Mouse (Mus musculus): ENCODE data around the gene Eci2. TPM values are rescaled to one million over a fixed set of nuclear protein-coding genes. Genes with fewer than 3 reads are reported as not detected.

The Eci2 gene
- 134 and 140 TPM in 2 replicates for polyA plus RNA-seq (2016; fragmentation: Nextera tagmentation; extraction: Ambion mirVana)

- no peak within 1 kb of the TSS; the same call in 1 of the 2 replicates for H3K4me3 ChIP-seq (replicated peaks)
- H3K4me1 ChIP-seq (replicated peaks), result no peaks in the 10 kb centered on the region
- no peak within 1 kb of the TSS for H3K9ac ChIP-seq (replicated peaks)
- no peaks in the 10 kb centered on the region for H3K27me3 ChIP-seq
- H3K9me3 ChIP-seq, result no peaks in the 10 kb centered on the region
- H3K27ac ChIP-seq, result no peak within 1 kb of the TSS
- WGBS, result 4% methylated on average over 6 of the region's 6 CpGs
- no peaks in the 10 kb centered on the region for H3K36me3 ChIP-seq
- ATAC-seq (ENCODE audit: insufficient number of reproducible peaks, insufficient read depth, low FRiP score, low TSS enrichment, low read depth), result no peak
- peak within 1 kb of the TSS; percentile 33; the same call in 1 of the 2 replicates for H3K4me2 ChIP-seq
Measured at GRCm38 (mm10) chr13:35026879-35027278, at the start of gene Eci2. Gene Eci2, minus strand, starts transcription at chr13:35027096.

DNA sequence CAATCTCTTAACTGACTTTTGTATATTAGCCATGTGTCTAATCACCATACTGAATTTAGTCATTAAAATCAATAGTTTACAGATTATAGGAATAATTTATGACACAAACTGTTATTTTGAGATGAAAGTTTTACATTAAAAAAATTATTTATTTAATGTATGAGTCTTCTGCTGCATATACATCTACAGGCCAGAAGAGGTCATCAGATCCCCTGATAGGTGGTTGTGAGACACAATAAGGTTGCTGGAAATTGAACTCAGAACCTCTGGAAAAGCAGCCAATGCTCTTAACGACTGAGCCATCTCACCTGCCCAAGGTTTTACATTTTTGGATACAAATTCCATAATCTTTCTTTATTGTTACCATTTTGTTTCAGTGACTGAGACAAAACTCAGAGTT is 48.0 kb upstream of the Eci2 start:
- Histone ChIP-seq H3K27me3 (no peaks in the 10 kb centered on the region), H3K36me3 (no peaks in the 10 kb centered on the region), H3K4me3 (replicated peaks) (no peak overlapping the region), H3K9me3 (no peaks in the 10 kb centered on the region), H3K4me2 (no peak overlapping the region), H3K4me1 (replicated peaks) (peaks cover 4% of the 10 kb centered on the region; the same call in 1 of the 2 replicates), H3K27ac (no peak overlapping the region), H3K9ac (replicated peaks) (no peak overlapping the region)
- 50% methylated on average over 1 of the region's 1 CpGs for WGBS
- no peak for ATAC-seq (ENCODE audit: insufficient number of reproducible peaks, insufficient read depth, low FRiP score, low TSS enrichment, low read depth)

DNA sequence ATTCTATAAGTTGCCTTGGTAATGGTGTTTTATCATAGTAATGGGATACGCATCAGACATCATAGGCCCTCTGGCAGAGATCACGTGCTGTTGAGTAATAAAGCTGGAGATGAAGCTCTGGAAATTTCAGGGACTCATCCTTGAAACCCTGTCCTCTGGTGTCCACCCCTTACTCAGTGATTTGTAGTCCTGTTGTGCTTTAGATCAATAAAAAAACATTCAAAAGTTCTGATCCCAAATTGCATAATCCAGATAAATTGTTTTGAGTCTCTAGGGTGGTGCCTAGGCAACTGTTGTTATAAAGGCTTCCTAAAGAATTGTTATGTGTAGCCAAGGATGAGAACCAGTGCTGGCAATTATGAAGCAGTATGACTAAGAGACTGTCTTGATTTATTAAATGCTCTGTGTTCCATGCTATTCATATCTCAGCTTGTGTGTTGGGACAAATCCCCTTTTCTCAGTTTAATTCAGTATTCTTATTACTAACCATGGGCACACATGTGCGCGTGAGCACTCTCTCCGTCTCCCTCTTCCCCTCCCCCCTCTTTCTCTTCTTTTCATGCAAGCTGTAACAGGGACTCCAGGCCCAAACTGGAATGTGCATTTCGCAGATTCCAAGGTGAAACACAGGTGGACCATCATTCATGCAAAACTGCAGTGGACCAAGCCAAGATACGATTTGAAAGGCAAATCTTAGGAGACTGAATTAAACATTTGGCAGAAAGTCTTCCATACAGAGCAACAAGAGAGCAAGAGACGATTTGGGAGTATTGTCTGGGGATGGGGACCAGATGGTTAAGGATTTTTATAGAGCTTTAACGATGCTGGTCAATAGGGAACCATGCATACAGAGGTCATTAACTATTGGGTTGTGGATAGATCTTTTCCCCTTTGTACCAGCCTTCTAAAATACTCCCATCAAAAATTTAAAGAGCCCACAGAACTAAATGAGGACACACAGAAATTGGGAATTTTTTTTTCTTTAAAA is 43.9 kb upstream of the Eci2 start:
- no peak overlapping the region for H3K27ac ChIP-seq
- no peak overlapping the region for H3K4me3 ChIP-seq (replicated peaks)
- WGBS, result 59% methylated on average over 9 of the region's 9 CpGs
- no peaks in the 10 kb centered on the region for H3K27me3 ChIP-seq
- no peak overlapping the region for H3K4me2 ChIP-seq
- ATAC-seq (ENCODE audit: insufficient number of reproducible peaks, insufficient read depth, low FRiP score, low TSS enrichment, low read depth), result no peak
- H3K36me3 ChIP-seq, result no peaks in the 10 kb centered on the region
- H3K9me3 ChIP-seq, result no peaks in the 10 kb centered on the region
- H3K9ac ChIP-seq (replicated peaks), result no peak overlapping the region
- peaks cover 14% of the 10 kb centered on the region for H3K4me1 ChIP-seq (replicated peaks)

- no peaks in the 10 kb centered on the region for H3K36me3 ChIP-seq
- H3K4me1 ChIP-seq (replicated peaks), result peaks cover 16% of the 10 kb centered on the region
- H3K27me3 ChIP-seq, result no peaks in the 10 kb centered on the region
- H3K4me3 ChIP-seq (replicated peaks), result no peak overlapping the region
- H3K9me3 ChIP-seq, result no peaks in the 10 kb centered on the region
- 69% methylated on average over 2 of the region's 2 CpGs for WGBS
- H3K4me2 ChIP-seq, result no peak overlapping the region
- H3K9ac ChIP-seq (replicated peaks), result no peak overlapping the region
- no peak for ATAC-seq (ENCODE audit: insufficient number of reproducible peaks, insufficient read depth, low FRiP score, low TSS enrichment, low read depth)
- no peak overlapping the region for H3K27ac ChIP-seq
Measured at GRCm38 (mm10) chr13:35067084-35067483, 40.2 kb upstream of the Eci2 start.

DNA sequence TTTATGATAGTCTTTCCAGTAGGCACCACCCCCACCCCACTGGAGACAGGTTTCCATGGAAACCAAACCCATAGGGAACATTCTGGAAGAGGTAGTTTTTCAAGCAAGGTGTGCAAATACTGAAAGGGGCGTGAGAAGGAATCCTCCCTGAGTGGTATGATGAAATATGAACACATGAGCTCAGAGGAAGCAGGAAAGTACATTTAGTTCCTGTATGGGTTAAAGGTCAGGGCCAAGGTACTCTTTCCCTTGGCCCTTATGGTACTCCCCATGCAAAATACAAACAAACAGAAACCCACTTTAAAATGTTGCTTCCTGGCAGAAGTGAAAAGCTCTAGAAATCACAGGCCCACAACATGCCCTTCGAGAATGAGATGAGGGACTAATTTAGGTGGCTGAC is 39.1 kb upstream of the Eci2 start:
- no peak overlapping the region for H3K4me3 ChIP-seq (replicated peaks)
- no peak overlapping the region for H3K4me2 ChIP-seq
- peaks cover 16% of the 10 kb centered on the region for H3K4me1 ChIP-seq (replicated peaks)
- no peaks in the 10 kb centered on the region for H3K9me3 ChIP-seq
- H3K9ac ChIP-seq (replicated peaks), result no peak overlapping the region
- 28% methylated on average over 2 of the region's 2 CpGs for WGBS
- H3K27ac ChIP-seq, result no peak overlapping the region
- ATAC-seq (ENCODE audit: insufficient number of reproducible peaks, insufficient read depth, low FRiP score, low TSS enrichment, low read depth), result no peak
- no peaks in the 10 kb centered on the region for H3K36me3 ChIP-seq
- H3K27me3 ChIP-seq, result no peaks in the 10 kb centered on the region

DNA sequence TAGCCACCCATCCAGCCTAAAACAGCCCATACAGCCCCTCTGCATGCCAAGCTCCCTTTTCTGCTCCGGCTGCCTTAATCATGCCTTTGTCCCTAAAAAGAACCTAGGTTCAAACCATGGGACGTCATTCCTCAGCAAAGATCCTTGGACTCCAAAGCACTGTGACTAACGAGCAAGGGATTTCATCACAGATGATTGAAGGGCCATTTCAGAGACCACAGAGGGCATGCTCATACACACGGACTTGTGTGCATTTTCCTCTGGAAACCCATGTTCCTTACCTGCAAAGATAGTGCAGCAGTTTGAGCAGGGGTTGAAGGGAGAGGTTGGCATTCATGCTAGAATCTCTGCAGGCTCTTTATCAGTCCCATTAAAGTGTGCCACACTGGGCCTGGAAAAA is 37.5 kb upstream of the Eci2 start:
- no peak overlapping the region for H3K4me3 ChIP-seq (replicated peaks)
- whole genome bisulfite sequencing, result 56% methylated on average over 4 of the region's 4 CpGs
- H3K27ac ChIP-seq, result no peak overlapping the region

DNA sequence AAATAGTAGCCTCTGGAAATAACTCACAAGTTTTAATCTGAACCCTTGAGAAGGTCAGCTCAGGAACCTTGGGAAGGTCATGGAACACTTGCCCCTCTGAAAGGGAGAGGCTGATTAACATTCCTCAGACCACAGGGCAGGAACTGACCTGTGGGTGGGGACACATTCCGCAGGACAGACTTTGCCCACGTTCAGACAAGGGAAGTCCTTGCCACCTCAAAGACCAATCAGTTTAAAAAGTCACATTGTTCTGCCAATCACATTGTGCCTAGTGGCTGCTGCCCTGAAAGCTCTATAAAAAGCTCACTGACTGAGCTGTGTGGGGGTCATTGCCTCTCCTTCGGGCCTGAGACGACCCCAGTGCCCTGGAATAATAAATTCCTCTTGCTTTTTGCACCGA is 31.2 kb upstream of the Eci2 start:
- no peaks in the 10 kb centered on the region for H3K9me3 ChIP-seq
- H3K4me2 ChIP-seq, result no peak overlapping the region
- H3K27ac ChIP-seq, result no peak overlapping the region
- no peaks in the 10 kb centered on the region for H3K27me3 ChIP-seq
- no peak overlapping the region for H3K9ac ChIP-seq (replicated peaks)
- H3K4me3 ChIP-seq (replicated peaks), result no peak overlapping the region
- no peak for ATAC-seq (ENCODE audit: insufficient number of reproducible peaks, insufficient read depth, low FRiP score, low TSS enrichment, low read depth)
- H3K4me1 ChIP-seq (replicated peaks), result no peaks in the 10 kb centered on the region
- H3K36me3 ChIP-seq, result no peaks in the 10 kb centered on the region
- 11% methylated on average over 5 of the region's 5 CpGs for WGBS

More for the DNA sequence above, 37.5 kb upstream of the Eci2 start:
- H3K4me1 ChIP-seq (replicated peaks), result peaks cover 13% of the 10 kb centered on the region
- H3K9ac ChIP-seq (replicated peaks), result no peak overlapping the region
- H3K9me3 ChIP-seq, result no peaks in the 10 kb centered on the region
- H3K27me3 ChIP-seq, result no peaks in the 10 kb centered on the region
- no peak for ATAC-seq (ENCODE audit: insufficient number of reproducible peaks, insufficient read depth, low FRiP score, low TSS enrichment, low read depth)
- no peaks in the 10 kb centered on the region for H3K36me3 ChIP-seq
- no peak overlapping the region for H3K4me2 ChIP-seq

DNA sequence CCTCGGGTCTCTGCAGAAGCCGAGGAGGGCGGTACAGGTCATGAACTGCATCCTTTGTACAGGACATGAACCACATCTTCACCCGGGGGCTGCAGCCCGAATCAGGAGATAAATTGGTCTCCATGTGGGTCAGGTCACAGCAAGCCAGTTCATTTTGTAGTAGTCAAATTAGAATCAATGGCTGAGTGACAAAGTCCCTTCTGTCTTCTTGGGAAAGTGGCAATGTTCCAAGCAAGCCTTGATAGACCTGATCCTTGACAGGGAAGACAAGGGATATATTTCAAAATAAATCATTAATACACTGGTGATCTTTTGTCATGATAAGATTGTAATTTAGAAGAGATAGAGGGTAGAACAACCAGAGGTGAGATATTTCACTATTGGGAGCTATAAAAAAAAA is 9.6 kb upstream of the Eci2 start:
- Histone ChIP-seq H3K36me3 (no peaks in the 10 kb centered on the region), H3K4me1 (replicated peaks) (no peaks in the 10 kb centered on the region), H3K4me2 (no peak overlapping the region), H3K27me3 (no peaks in the 10 kb centered on the region), H3K27ac (no peak overlapping the region), H3K9ac (replicated peaks) (no peak overlapping the region), H3K4me3 (replicated peaks) (no peak overlapping the region), H3K9me3 (no peaks in the 10 kb centered on the region)
- WGBS, result 75% methylated on average over 5 of the region's 5 CpGs
- ATAC-seq (ENCODE audit: insufficient number of reproducible peaks, insufficient read depth, low FRiP score, low TSS enrichment, low read depth), result no peak

DNA sequence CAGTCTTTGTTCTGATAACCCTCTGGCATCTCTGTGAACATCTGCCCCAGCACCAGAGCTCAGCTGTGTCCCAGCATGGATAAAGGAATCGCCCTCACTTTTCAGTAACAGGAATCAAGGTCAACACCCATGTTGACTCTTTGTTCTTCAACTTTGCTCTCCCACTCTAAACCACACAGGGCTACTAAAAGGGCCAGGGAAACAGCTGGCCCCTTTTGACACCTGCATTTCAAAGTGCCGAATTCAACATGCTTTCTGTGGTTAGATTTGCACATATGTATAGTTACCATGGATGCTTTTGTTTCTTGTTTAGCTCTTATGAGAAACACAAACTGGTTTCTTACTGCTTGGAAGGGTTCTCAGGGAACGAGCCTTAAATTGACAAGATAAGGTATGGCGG is 8.8 kb upstream of the Eci2 start:
- Histone ChIP-seq H3K27ac (no peak overlapping the region), H3K4me3 (replicated peaks) (no peak overlapping the region), H3K4me1 (replicated peaks) (no peaks in the 10 kb centered on the region), H3K9ac (replicated peaks) (no peak overlapping the region), H3K36me3 (no peaks in the 10 kb centered on the region), H3K27me3 (no peaks in the 10 kb centered on the region), H3K4me2 (no peak overlapping the region), H3K9me3 (no peaks in the 10 kb centered on the region)
- 74% methylated on average over 4 of the region's 4 CpGs for WGBS
- ATAC-seq (ENCODE audit: insufficient number of reproducible peaks, insufficient read depth, low FRiP score, low TSS enrichment, low read depth), result no peak

DNA sequence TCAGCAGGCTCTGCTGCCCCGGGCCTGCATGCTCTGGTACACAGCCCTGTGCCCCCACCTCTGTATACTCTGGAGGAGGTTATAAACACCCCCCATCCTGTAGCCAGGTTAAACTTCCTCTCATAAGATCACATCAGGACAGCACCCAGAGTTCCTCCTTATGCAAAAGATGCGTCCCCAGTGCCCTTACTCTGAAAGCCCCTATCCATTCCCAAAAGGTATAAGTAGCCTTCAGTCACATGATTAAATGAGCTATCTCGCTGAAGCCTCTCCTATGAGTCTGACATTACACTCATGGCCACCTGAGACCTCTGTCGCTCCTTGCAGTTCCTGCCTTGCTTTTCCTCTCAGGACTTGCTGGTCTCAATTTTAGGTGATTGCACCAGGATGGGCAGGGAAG is 6.7 kb upstream of the Eci2 start:
- Histone ChIP-seq H3K4me3 (replicated peaks) (no peak overlapping the region), H3K4me1 (replicated peaks) (no peaks in the 10 kb centered on the region), H3K36me3 (no peaks in the 10 kb centered on the region), H3K27ac (no peak overlapping the region), H3K27me3 (no peaks in the 10 kb centered on the region), H3K4me2 (no peak overlapping the region), H3K9me3 (no peaks in the 10 kb centered on the region), H3K9ac (replicated peaks) (no peak overlapping the region)
- no peak for ATAC-seq (ENCODE audit: insufficient number of reproducible peaks, insufficient read depth, low FRiP score, low TSS enrichment, low read depth)
- 84% methylated on average over 4 of the region's 4 CpGs for WGBS

- Histone ChIP-seq H3K27me3 (no peaks in the 10 kb centered on the region), H3K4me3 (replicated peaks) (no peak overlapping the region), H3K4me1 (replicated peaks) (no peaks in the 10 kb centered on the region), H3K9ac (replicated peaks) (no peak overlapping the region), H3K4me2 (no peak overlapping the region), H3K9me3 (no peaks in the 10 kb centered on the region), H3K36me3 (no peaks in the 10 kb centered on the region), H3K27ac (no peak overlapping the region)
- no peak for ATAC-seq (ENCODE audit: insufficient number of reproducible peaks, insufficient read depth, low FRiP score, low TSS enrichment, low read depth)
- 66% methylated on average over 4 of the region's 4 CpGs for WGBS
Measured at GRCm38 (mm10) chr13:35031684-35032082, 4.8 kb upstream of the Eci2 start.
